Mouse (Mus musculus): ENCODE measurements around the gene Nedd1. TPM values are rescaled to one million over a fixed set of nuclear protein-coding genes. Genes with fewer than 3 reads are reported as not detected.

Gene Nedd1
- polyA plus RNA-seq (2012; rRNA removed) = 0.79 and 0.84 TPM in 2 replicates

GRCm38 (mm10) chr10:92721771-92722619 lies at the start of gene Nedd1:
TSS of gene Nedd1 (minus strand) at chr10:92722420.
- Histone ChIP-seq H3K4me1 (ENCODE audit: control insufficient read depth, insufficient read depth, insufficient read length, low read length) (no peaks in the 10 kb centered on the region), H3K4me3 (ENCODE audit: low read depth, low read length) (peak within 1 kb of the TSS; percentile 97), H3K27ac (ENCODE audit: insufficient read depth, low read depth, low read length) (peak within 1 kb of the TSS; percentile 78), H3K27me3 (ENCODE audit: control insufficient read depth, insufficient read depth, low read length) (no peaks in the 10 kb centered on the region), H3K36me3 (ENCODE audit: control insufficient read depth, insufficient read depth, low read length) (no peaks in the 10 kb centered on the region)
- under 1% methylated on average over 57 of the region's 57 CpGs for WGBS
- TF ChIP-seq CTCF (IDR thresholded peaks at IDR 0.05; ENCODE audit: extremely low read depth, insufficient read length, insufficient replicate concordance, low read depth, low read length) (no peak), POLR2A (IDR thresholded peaks at IDR 0.05; ENCODE audit: low read depth, low read length) (peak; percentile 79)

- H3K36me3 ChIP-seq (ENCODE audit: control insufficient read depth, insufficient read depth, low read length) = no peaks in the 10 kb centered on the region
- H3K27ac ChIP-seq (ENCODE audit: insufficient read depth, low read depth, low read length) = no peak overlapping the region
- no peak overlapping the region for H3K4me3 ChIP-seq (ENCODE audit: low read depth, low read length)
- 89% methylated on average over 5 of the region's 5 CpGs for WGBS
- no peaks in the 10 kb centered on the region for H3K27me3 ChIP-seq (ENCODE audit: control insufficient read depth, insufficient read depth, low read length)
- H3K4me1 ChIP-seq (ENCODE audit: control insufficient read depth, insufficient read depth, insufficient read length, low read length) = no peaks in the 10 kb centered on the region
- no peak for TF ChIP-seq CTCF (IDR thresholded peaks at IDR 0.05; ENCODE audit: extremely low read depth, insufficient read length, insufficient replicate concordance, low read depth, low read length)
- TF ChIP-seq POLR2A (IDR thresholded peaks at IDR 0.05; ENCODE audit: low read depth, low read length) = no peak
These were observed 32.1 kb upstream of the Nedd1 start for GRCm38 (mm10) chr10:92754359-92754758.

GRCm38 (mm10) chr10:92730339-92730738 lies 8.1 kb upstream of the Nedd1 start:
- Histone ChIP-seq H3K27ac (ENCODE audit: insufficient read depth, low read depth, low read length) (no peak overlapping the region), H3K27me3 (ENCODE audit: control insufficient read depth, insufficient read depth, low read length) (no peaks in the 10 kb centered on the region), H3K4me3 (ENCODE audit: low read depth, low read length) (no peak overlapping the region), H3K4me1 (ENCODE audit: control insufficient read depth, insufficient read depth, insufficient read length, low read length) (no peaks in the 10 kb centered on the region), H3K36me3 (ENCODE audit: control insufficient read depth, insufficient read depth, low read length) (no peaks in the 10 kb centered on the region)
- 71% methylated on average over 3 of the region's 3 CpGs for WGBS
- TF ChIP-seq CTCF (IDR thresholded peaks at IDR 0.05; ENCODE audit: extremely low read depth, insufficient read length, insufficient replicate concordance, low read depth, low read length) = no peak
- no peak for TF ChIP-seq POLR2A (IDR thresholded peaks at IDR 0.05; ENCODE audit: low read depth, low read length)

GRCm38 (mm10) chr10:92728723-92729122 lies 6.5 kb upstream of the Nedd1 start:
- H3K4me1 ChIP-seq (ENCODE audit: control insufficient read depth, insufficient read depth, insufficient read length, low read length) = no peaks in the 10 kb centered on the region
- 25% methylated on average over 3 of the region's 3 CpGs for WGBS
- H3K36me3 ChIP-seq (ENCODE audit: control insufficient read depth, insufficient read depth, low read length) = no peaks in the 10 kb centered on the region
- no peak overlapping the region for H3K27ac ChIP-seq (ENCODE audit: insufficient read depth, low read depth, low read length)
- TF ChIP-seq POLR2A (IDR thresholded peaks at IDR 0.05; ENCODE audit: low read depth, low read length) = no peak
- TF ChIP-seq CTCF (IDR thresholded peaks at IDR 0.05; ENCODE audit: extremely low read depth, insufficient read length, insufficient replicate concordance, low read depth, low read length) = no peak
- H3K4me3 ChIP-seq (ENCODE audit: low read depth, low read length) = no peak overlapping the region
- H3K27me3 ChIP-seq (ENCODE audit: control insufficient read depth, insufficient read depth, low read length) = no peaks in the 10 kb centered on the region

- TF ChIP-seq POLR2A (IDR thresholded peaks at IDR 0.05; ENCODE audit: low read depth, low read length) (no peak), CTCF (IDR thresholded peaks at IDR 0.05; ENCODE audit: extremely low read depth, insufficient read length, insufficient replicate concordance, low read depth, low read length) (no peak)
- H3K27ac ChIP-seq (ENCODE audit: insufficient read depth, low read depth, low read length) = peak overlapping the region; percentile 49
- no peaks in the 10 kb centered on the region for H3K4me1 ChIP-seq (ENCODE audit: control insufficient read depth, insufficient read depth, insufficient read length, low read length)
- peak overlapping the region; percentile 97 for H3K4me3 ChIP-seq (ENCODE audit: low read depth, low read length)
- H3K27me3 ChIP-seq (ENCODE audit: control insufficient read depth, insufficient read depth, low read length) = no peaks in the 10 kb centered on the region
- H3K36me3 ChIP-seq (ENCODE audit: control insufficient read depth, insufficient read depth, low read length) = no peaks in the 10 kb centered on the region
- WGBS = 10% methylated on average over 5 of the region's 5 CpGs
These were observed 384 bp upstream of the Nedd1 start for GRCm38 (mm10) chr10:92722620-92722988.

GRCm38 (mm10) chr10:92699032-92699431 lies 23.2 kb downstream of the Nedd1 start:
- Histone ChIP-seq H3K4me3 (ENCODE audit: low read depth, low read length) (no peak overlapping the region), H3K27ac (ENCODE audit: insufficient read depth, low read depth, low read length) (no peak overlapping the region), H3K36me3 (ENCODE audit: control insufficient read depth, insufficient read depth, low read length) (peaks cover 25% of the 10 kb centered on the region), H3K27me3 (ENCODE audit: control insufficient read depth, insufficient read depth, low read length) (no peaks in the 10 kb centered on the region), H3K4me1 (ENCODE audit: control insufficient read depth, insufficient read depth, insufficient read length, low read length) (no peaks in the 10 kb centered on the region)
- WGBS = 88% methylated on average over 6 of the region's 6 CpGs
- no peak for TF ChIP-seq CTCF (IDR thresholded peaks at IDR 0.05; ENCODE audit: extremely low read depth, insufficient read length, insufficient replicate concordance, low read depth, low read length)
- TF ChIP-seq POLR2A (IDR thresholded peaks at IDR 0.05; ENCODE audit: low read depth, low read length) = no peak

GRCm38 (mm10) chr10:92675056-92675455 lies 47.2 kb downstream of the Nedd1 start:
- Histone ChIP-seq H3K27ac (ENCODE audit: insufficient read depth, low read depth, low read length) (no peak overlapping the region), H3K27me3 (ENCODE audit: control insufficient read depth, insufficient read depth, low read length) (no peaks in the 10 kb centered on the region), H3K36me3 (ENCODE audit: control insufficient read depth, insufficient read depth, low read length) (no peaks in the 10 kb centered on the region), H3K4me1 (ENCODE audit: control insufficient read depth, insufficient read depth, insufficient read length, low read length) (no peaks in the 10 kb centered on the region), H3K4me3 (ENCODE audit: low read depth, low read length) (no peak overlapping the region)
- 87% methylated on average over 4 of the region's 4 CpGs for WGBS
- no peak for TF ChIP-seq CTCF (IDR thresholded peaks at IDR 0.05; ENCODE audit: extremely low read depth, insufficient read length, insufficient replicate concordance, low read depth, low read length)
- no peak for TF ChIP-seq POLR2A (IDR thresholded peaks at IDR 0.05; ENCODE audit: low read depth, low read length)

Data from small intestine, adult 2 months (tissue).